Mouse (Mus musculus): ENCODE measurements around the gene Ssrp1. TPM values are rescaled to one million over a fixed set of nuclear protein-coding genes. Genes with fewer than 3 reads are reported as not detected.

The Ssrp1 gene
- total and polyA plus RNA-seq, 3 experiments = 241 to 437 (median 297) TPM

DNA sequence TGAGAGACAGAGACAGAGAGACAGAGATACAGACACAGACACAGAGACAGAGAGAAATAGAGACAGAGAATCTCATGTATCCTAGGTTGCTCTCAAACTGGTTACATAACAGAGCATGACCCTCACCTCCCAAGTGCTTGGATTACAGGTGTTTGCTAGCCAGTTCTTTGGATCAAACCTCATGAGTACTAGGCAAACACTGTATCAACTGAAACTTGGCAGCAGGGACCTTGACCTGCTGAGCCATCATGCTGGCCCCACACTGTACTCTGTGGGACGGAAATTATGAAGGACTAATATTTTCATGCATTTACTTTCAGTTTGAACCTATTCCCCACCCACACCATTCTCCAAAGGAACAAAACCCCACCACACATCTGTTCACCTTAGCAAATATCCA lies 56.3 kb downstream of the Ssrp1 start:
- dilution Hi-C loops (cut with MboI; ENCODE audit: extremely low pct_ligation_motif_present, extremely low pct_unique_long_range_greater_than_20kb, low sequenced_read_pairs) = no loop called here
- H3K4me3 ChIP-seq (replicated peaks in 1 of 3; ENCODE audit: low read depth in 2 of 3, low read length in 2 of 3, poor library complexity in 1 of 3) = no peak overlapping the region
- H3K27ac ChIP-seq (ENCODE audit: insufficient read depth, low read depth) = no peak overlapping the region
- H3K9me3 ChIP-seq (replicated peaks; ENCODE audit: low read length) = no peaks in the 10 kb centered on the region
- no peak for DNase-seq (ENCODE audit: extremely low read depth)
- peak overlapping the region; percentile 47; the same call in 1 of the 2 replicates for H3K4me2 ChIP-seq (ENCODE audit: insufficient read depth, low read depth, poor library complexity, severe bottlenecking)
- no peaks in the 10 kb centered on the region for H3K36me3 ChIP-seq (replicated peaks in 1 of 2; ENCODE audit: control insufficient read depth in 1 of 2, insufficient read depth in 1 of 2, low read length in 1 of 2)
- H3K9ac ChIP-seq (ENCODE audit: insufficient read depth, low read depth) = no peak overlapping the region
- no peaks in the 10 kb centered on the region for H3K79me2 ChIP-seq (replicated peaks; ENCODE audit: control insufficient read depth, extremely low read depth, insufficient read depth, poor library complexity, severe bottlenecking)
- in situ Hi-C loops (cut with MboI; ENCODE audit: low pct_ligation_motif_present, low pct_unique_long_range_greater_than_20kb, low sequenced_read_pairs) = no loop called here
- H3K27me3 ChIP-seq (replicated peaks) = no peaks in the 10 kb centered on the region
- TF ChIP-seq RCOR1 (conservative IDR thresholded peaks at IDR 0.05; ENCODE audit: low read depth, low read length) (no peak), USF2 (conservative IDR thresholded peaks at IDR 0.05; ENCODE audit: low read depth, low read length) (no peak), CTCF (conservative IDR thresholded peaks at IDR 0.05 in 1 of 2, IDR thresholded peaks at IDR 0.05 in 1 of 2; ENCODE audit: low read depth in 2 of 2, low read length in 2 of 2) (no peak), ZMIZ1 (IDR thresholded peaks at IDR 0.05; ENCODE audit: low read depth, low read length) (no peak), KAT2A (IDR thresholded peaks at IDR 0.05; ENCODE audit: insufficient replicate concordance, low read length) (no peak), ZKSCAN1 (IDR thresholded peaks at IDR 0.05; ENCODE audit: borderline replicate concordance, low read depth, low read length) (no peak), ELF1 (IDR thresholded peaks at IDR 0.05; ENCODE audit: low read depth, low read length) (no peak), JUN (IDR thresholded peaks at IDR 0.05; ENCODE audit: insufficient read depth, low read depth, low read length) (no peak), MEF2A (IDR thresholded peaks at IDR 0.05; ENCODE audit: borderline replicate concordance, low read depth, low read length) (no peak), CHD1 (IDR thresholded peaks at IDR 0.05; ENCODE audit: low read depth, low read length) (no peak), MXI1 (IDR thresholded peaks at IDR 0.05; ENCODE audit: low read depth, low read length) (no peak), POLR2AphosphoS2 (IDR thresholded peaks at IDR 0.05; ENCODE audit: low read depth, low read length) (no peak)
- H3K4me1 ChIP-seq (ENCODE audit: control insufficient read depth in 1 of 2, insufficient read depth in 2 of 2) = no peaks in the 10 kb centered on the region

- TF ChIP-seq RCOR1 (conservative IDR thresholded peaks at IDR 0.05; ENCODE audit: low read depth, low read length) (no peak), ELF1 (IDR thresholded peaks at IDR 0.05; ENCODE audit: low read depth, low read length) (no peak), RAD21 (IDR thresholded peaks at IDR 0.05; ENCODE audit: low read depth, low read length) (no peak), MXI1 (IDR thresholded peaks at IDR 0.05; ENCODE audit: low read depth, low read length) (no peak), JUND (conservative IDR thresholded peaks at IDR 0.05; ENCODE audit: low read depth, low read length) (no peak), MAZ (IDR thresholded peaks at IDR 0.05; ENCODE audit: low read depth, low read length) (no peak), ZNF384 (IDR thresholded peaks at IDR 0.05; ENCODE audit: low read depth, low read length) (no peak), E2F4 (IDR thresholded peaks at IDR 0.05; ENCODE audit: insufficient replicate concordance, low read depth, low read length) (no peak), CHD2 (IDR thresholded peaks at IDR 0.05; ENCODE audit: low read length) (no peak), USF1 (IDR thresholded peaks at IDR 0.05; ENCODE audit: low read depth, low read length) (no peak), POLR2AphosphoS2 (IDR thresholded peaks at IDR 0.05; ENCODE audit: low read depth, low read length) (no peak), GABPA (IDR thresholded peaks at IDR 0.05; ENCODE audit: insufficient replicate concordance, low read depth, low read length) (no peak), POLR2A (IDR thresholded peaks at IDR 0.05; ENCODE audit: low read depth, low read length) (no peak), USF2 (conservative IDR thresholded peaks at IDR 0.05; ENCODE audit: low read depth, low read length) (no peak), NRF1 (IDR thresholded peaks at IDR 0.05; ENCODE audit: low read depth, low read length) (no peak), MAFK (IDR thresholded peaks at IDR 0.05; ENCODE audit: insufficient replicate concordance, low read length) (no peak), TBP (conservative IDR thresholded peaks at IDR 0.05; ENCODE audit: low read depth, low read length) (no peak), NELFE (IDR thresholded peaks at IDR 0.05; ENCODE audit: low read depth, low read length) (no peak), BHLHE40 (IDR thresholded peaks at IDR 0.05; ENCODE audit: low read depth, low read length) (no peak)
- Histone ChIP-seq H3K27me3 (replicated peaks) (no peaks in the 10 kb centered on the region), H3K79me2 (replicated peaks; ENCODE audit: control insufficient read depth, extremely low read depth, insufficient read depth, poor library complexity, severe bottlenecking) (no peaks in the 10 kb centered on the region), H3K4me1 (ENCODE audit: control insufficient read depth in 1 of 2, insufficient read depth in 2 of 2) (no peaks in the 10 kb centered on the region), H3K4me3 (replicated peaks in 1 of 3; ENCODE audit: low read depth in 2 of 3, low read length in 2 of 3, poor library complexity in 1 of 3) (no peak overlapping the region), H3K9ac (ENCODE audit: insufficient read depth, low read depth) (no peak overlapping the region), H3K9me3 (replicated peaks; ENCODE audit: low read length) (no peaks in the 10 kb centered on the region), H3K27ac (ENCODE audit: insufficient read depth, low read depth) (no peak overlapping the region), H3K36me3 (replicated peaks in 1 of 2; ENCODE audit: control insufficient read depth in 1 of 2, insufficient read depth in 1 of 2, low read length in 1 of 2) (no peaks in the 10 kb centered on the region), H3K4me2 (ENCODE audit: insufficient read depth, low read depth, poor library complexity, severe bottlenecking) (no peak overlapping the region)
- in situ Hi-C loops (cut with MboI; ENCODE audit: low pct_ligation_motif_present, low pct_unique_long_range_greater_than_20kb, low sequenced_read_pairs) = no loop called here
- dilution Hi-C loops (cut with MboI; ENCODE audit: extremely low pct_ligation_motif_present, extremely low pct_unique_long_range_greater_than_20kb, low sequenced_read_pairs) = no loop called here
- DNase-seq (ENCODE audit: extremely low read depth) = no peak
These were observed 58.9 kb downstream of the Ssrp1 start for GRCm38 (mm10) chr2:85095906-85096305.
